Mouse (Mus musculus) ES-Bruce4 (cell line): ENCODE data around the gene Bmp2k. TPM values are rescaled to one million over a fixed set of nuclear protein-coding genes. Genes with fewer than 3 reads are reported as not detected.

Source experiments
- H3K27ac ChIP-seq: 2 replicates; pipeline ENCODE4 v1.5.1; 2012; ENCODE audit warnings: low read length, inconsistent platforms; ENCODE audit not compliant: insufficient read depth
- H3K27me3 ChIP-seq: 2 replicates; pipeline ENCODE4 v1.6.1; 2012; ENCODE audit warnings: mild to moderate bottlenecking, low read length, inconsistent platforms; ENCODE audit not compliant: control insufficient read depth, poor library complexity, insufficient read depth, severe bottlenecking
- H3K36me3 ChIP-seq: 2 replicates; pipeline ENCODE4 v1.6.1; 2012; ENCODE audit warnings: inconsistent platforms, mild to moderate bottlenecking, low read length, moderate library complexity; ENCODE audit not compliant: control insufficient read depth, poor library complexity, insufficient read depth, severe bottlenecking
- H3K4me1 ChIP-seq: one replicate; pipeline ENCODE4 v1.8.1; 2011; ENCODE audit warnings: low read length; ENCODE audit not compliant: control insufficient read depth, insufficient read depth
- H3K4me3 ChIP-seq: 2 replicates; pipeline ENCODE4 v1.5.1; 2011; ENCODE audit warnings: low read depth, mild to moderate bottlenecking, low read length
- H3K9ac ChIP-seq: 2 replicates; pipeline ENCODE4 v1.6.1; 2012; ENCODE audit warnings: low read depth, mild to moderate bottlenecking, inconsistent platforms; ENCODE audit not compliant: poor library complexity, severe bottlenecking
- H3K9me3 ChIP-seq: replicated peaks from 2 replicates; pipeline ENCODE4 v1.6.1; 2012; ENCODE audit warnings: mild to moderate bottlenecking, low read length, inconsistent platforms; ENCODE audit not compliant: control insufficient read depth, poor library complexity, insufficient read depth, severe bottlenecking
- CTCF ChIP-seq: IDR thresholded peaks from one replicate; pipeline ENCODE4 v1.8.1; 2011; ENCODE audit warnings: low read depth, low read length
- EP300 ChIP-seq: IDR thresholded peaks from 2 replicates; pipeline ENCODE4 v1.6.1; 2011; ENCODE audit warnings: low read depth, low read length; ENCODE audit not compliant: insufficient read depth
- POLR2A ChIP-seq: IDR thresholded peaks from one replicate; pipeline ENCODE4 v1.8.1; 2011; ENCODE audit warnings: low read length; ENCODE audit not compliant: insufficient read depth
- polyA plus RNA-seq: library from polyadenylated mRNA; stranded (reverse); fragments of >200 nt; gene quantifications from 2 replicates; pipeline ENCODE4 v1.2.4, GENCODE M21; 2011; ENCODE audit warnings: low read depth; ENCODE audit not compliant: missing spikeins, insufficient read depth, insufficient read length

Bmp2k gene
- polyA plus RNA-seq, 1 experiment, result 10.3 TPM

DNA sequence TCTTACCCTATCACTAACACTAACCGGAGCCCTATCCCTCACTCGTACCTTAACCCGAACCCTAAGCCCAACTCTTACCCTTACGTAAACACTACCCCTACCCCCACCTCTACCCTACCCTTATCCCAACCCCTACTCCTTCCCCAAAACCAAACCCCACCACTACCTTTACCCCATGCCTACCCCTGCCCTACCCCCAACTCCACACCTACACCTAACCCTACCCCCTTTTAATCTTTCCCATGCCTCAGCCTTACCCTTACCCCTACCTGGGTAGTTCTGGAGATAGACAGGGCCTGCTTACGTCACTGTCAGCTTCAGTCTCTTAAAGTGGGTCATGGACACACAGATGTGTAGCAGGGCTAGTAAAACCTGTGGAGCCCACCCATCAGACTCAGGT, 51.4 kb downstream of the Bmp2k start:
- no peak overlapping the region for H3K9ac ChIP-seq
- no peak overlapping the region for H3K4me3 ChIP-seq
- H3K36me3 ChIP-seq, result no peaks in the 10 kb centered on the region
- no peaks in the 10 kb centered on the region for H3K4me1 ChIP-seq
- H3K9me3 ChIP-seq, result no peaks in the 10 kb centered on the region
- no peaks in the 10 kb centered on the region for H3K27me3 ChIP-seq
- TF ChIP-seq CTCF (no peak), POLR2A (no peak), EP300 (no peak)
- no peak overlapping the region for H3K27ac ChIP-seq

DNA sequence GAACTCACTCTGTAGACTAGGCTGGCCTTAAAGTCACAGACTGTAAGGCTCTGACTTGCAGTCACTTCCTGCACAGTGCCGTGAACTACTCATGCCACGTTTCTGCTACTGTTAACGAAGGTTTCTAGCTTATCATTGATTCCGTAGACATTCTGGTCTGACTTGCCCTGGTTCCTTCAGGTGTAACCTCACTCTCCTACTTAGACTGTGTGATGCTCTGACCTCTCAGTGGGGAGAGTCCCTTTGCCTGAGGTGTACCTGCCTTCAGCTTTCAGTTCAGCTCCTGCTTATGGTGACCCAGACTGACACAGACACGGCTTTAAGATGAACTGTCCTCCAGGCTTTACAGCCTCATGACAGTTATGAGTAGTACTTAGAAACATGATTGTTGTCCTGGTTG, 56.7 kb downstream of the Bmp2k start:
- Histone ChIP-seq H3K4me3 (no peak overlapping the region), H3K36me3 (no peaks in the 10 kb centered on the region), H3K9ac (no peak overlapping the region), H3K27ac (no peak overlapping the region), H3K9me3 (no peaks in the 10 kb centered on the region), H3K27me3 (no peaks in the 10 kb centered on the region), H3K4me1 (no peaks in the 10 kb centered on the region)
- TF ChIP-seq CTCF, result no peak
- no peak for TF ChIP-seq EP300
- no peak for TF ChIP-seq POLR2A

DNA sequence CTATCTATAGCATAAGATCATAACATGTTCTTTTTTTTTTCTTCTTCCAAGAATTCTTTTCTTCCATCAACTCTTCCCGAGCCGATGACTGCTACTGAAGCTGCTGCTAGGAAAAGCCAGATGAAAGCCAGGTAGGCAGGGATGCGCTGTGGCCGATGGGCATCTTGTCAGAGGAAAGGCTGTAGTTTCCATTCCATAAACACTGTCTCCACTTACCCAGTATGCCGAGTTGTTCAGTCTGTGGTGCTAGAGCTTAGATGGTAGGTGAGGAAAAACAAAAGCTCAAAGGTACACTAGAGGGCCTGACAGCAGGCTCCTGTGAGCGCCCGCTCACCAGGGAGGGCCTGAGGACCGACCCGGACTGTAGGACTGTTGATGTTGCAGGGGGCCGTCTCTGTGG, 57.3 kb downstream of the Bmp2k start:
- no peak overlapping the region for H3K4me3 ChIP-seq
- no peaks in the 10 kb centered on the region for H3K9me3 ChIP-seq
- no peaks in the 10 kb centered on the region for H3K4me1 ChIP-seq
- no peak for TF ChIP-seq EP300
- TF ChIP-seq CTCF, result no peak
- no peak for TF ChIP-seq POLR2A
- no peak overlapping the region for H3K9ac ChIP-seq
- no peak overlapping the region for H3K27ac ChIP-seq
- no peaks in the 10 kb centered on the region for H3K36me3 ChIP-seq
- no peaks in the 10 kb centered on the region for H3K27me3 ChIP-seq

DNA sequence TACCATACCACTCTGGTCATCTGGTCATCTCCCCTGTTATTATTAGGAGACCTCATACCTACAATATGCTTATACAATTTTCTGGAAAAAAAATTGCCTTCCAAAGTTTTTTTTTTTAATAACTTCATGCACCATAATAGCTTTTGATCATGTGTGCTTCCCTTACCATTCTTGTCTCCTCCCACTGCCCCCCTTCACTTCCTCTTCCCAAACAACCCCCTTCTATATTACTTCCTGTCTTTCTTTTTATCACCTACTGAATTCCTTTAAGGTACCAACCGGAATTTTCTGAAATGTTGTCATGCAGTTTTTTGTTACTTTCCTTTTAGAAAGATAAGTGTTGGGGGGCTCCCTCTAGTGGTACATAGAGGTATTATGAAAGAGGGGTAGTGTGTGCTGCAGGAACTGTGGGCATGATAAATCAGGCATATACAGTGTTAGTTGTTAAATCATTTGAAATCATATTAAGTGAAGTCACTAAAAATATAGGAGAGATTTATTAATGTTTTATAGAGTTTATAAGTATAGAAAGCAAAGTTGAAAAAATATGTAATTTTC, 58.1 kb downstream of the Bmp2k start:
- Histone ChIP-seq H3K36me3 (no peaks in the 10 kb centered on the region), H3K27ac (no peak overlapping the region), H3K27me3 (no peaks in the 10 kb centered on the region), H3K9me3 (no peaks in the 10 kb centered on the region), H3K4me3 (no peak overlapping the region), H3K9ac (no peak overlapping the region), H3K4me1 (no peaks in the 10 kb centered on the region)
- TF ChIP-seq CTCF, result no peak
- TF ChIP-seq EP300, result no peak
- TF ChIP-seq POLR2A, result no peak

DNA sequence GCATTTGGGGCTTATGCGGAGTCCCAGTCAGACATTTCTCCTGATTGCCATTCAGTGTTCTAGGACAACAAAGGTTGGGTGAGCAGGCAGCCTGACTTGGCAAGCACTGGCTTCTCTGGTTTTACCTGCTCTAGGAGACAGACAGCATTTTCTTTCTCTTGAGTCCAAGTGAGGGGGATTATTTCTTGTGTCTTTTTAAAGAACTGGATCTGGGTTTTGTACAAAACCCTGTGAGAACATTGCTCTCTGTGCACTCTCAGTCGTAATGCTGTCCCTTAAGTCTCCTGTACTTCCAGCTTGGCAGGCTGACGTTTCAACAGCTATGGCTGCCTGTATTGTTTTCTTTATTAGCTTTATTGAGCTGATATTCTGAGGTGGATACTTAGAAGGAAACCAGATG, 58.9 kb downstream of the Bmp2k start:
- Histone ChIP-seq H3K4me3 (no peak overlapping the region), H3K36me3 (no peaks in the 10 kb centered on the region), H3K4me1 (no peaks in the 10 kb centered on the region), H3K27me3 (no peaks in the 10 kb centered on the region), H3K9ac (no peak overlapping the region), H3K27ac (no peak overlapping the region), H3K9me3 (no peaks in the 10 kb centered on the region)
- TF ChIP-seq EP300 (no peak), POLR2A (no peak), CTCF (no peak)

DNA sequence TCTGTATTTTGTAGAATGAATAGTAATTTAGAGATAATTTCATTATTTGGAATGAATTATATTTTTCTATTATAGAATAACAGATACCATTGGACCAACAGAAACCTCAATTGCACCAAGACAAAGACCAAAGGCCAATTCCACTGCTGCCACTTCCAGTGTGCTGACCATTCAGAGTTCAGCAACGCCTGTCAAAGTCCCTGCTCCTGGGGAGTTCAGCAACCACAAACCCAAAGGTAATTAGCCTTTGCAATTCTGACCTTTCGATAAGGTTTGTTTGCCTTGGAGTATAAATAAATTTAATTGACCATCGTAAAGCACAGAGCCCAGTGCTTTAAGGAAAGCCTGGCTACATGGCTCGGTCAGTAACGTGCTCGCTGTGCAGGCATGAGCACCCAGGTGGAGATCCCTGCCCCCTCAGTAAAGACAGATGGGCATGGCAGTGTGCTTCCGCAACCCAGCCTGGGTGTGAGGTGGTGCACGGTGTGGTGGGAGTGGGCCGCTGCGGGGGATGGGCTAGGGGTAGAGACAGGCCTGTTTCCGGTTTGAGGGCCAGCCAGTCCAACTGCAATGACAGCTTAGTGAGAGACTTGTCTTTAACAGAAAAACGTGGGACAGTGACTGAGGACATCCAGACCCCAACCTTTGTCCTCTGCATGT, 59.4 kb downstream of the Bmp2k start:
- no peak overlapping the region for H3K4me3 ChIP-seq
- H3K27ac ChIP-seq, result no peak overlapping the region
- no peak for TF ChIP-seq POLR2A
- TF ChIP-seq CTCF, result no peak
- no peak for TF ChIP-seq EP300
- no peak overlapping the region for H3K9ac ChIP-seq
- H3K27me3 ChIP-seq, result no peaks in the 10 kb centered on the region
- no peaks in the 10 kb centered on the region for H3K4me1 ChIP-seq
- H3K36me3 ChIP-seq, result no peaks in the 10 kb centered on the region
- H3K9me3 ChIP-seq, result no peaks in the 10 kb centered on the region
